Mouse (Mus musculus) neural tube, embryonic 11.5 days (tissue): Measurements from ENCODE around the gene Olfr648. TPM values are rescaled to one million over a fixed set of nuclear protein-coding genes. Genes with fewer than 3 reads are reported as not detected.

Experiments
- ATAC-seq: fragments of 200-750 bp; cut with Nextera tagmentation; 2 replicates; pipeline ENCODE4 v1.8.0; 2017; ENCODE audit warnings: moderate number of reproducible peaks, mild to moderate bottlenecking, moderate TSS enrichment, moderate library complexity; ENCODE audit not compliant: insufficient read depth, low FRiP score, low TSS enrichment
- DNase-seq: peaks from one replicate; pipeline ENCODE4 v3.0.0-alpha.2; 2015; ENCODE audit warnings: low spot score
- H3K27ac ChIP-seq: fragments of 300-500 bp; sonication (generic); 2 replicates; pipeline ENCODE4 v1.5.1; 2014; ENCODE audit warnings: low read depth, mild to moderate bottlenecking, low read length
- H3K27me3 ChIP-seq: fragments of 300-500 bp; sonication (generic); 2 replicates; pipeline ENCODE4 v1.6.1; 2014; ENCODE audit warnings: mild to moderate bottlenecking, low read length, mixed read lengths; ENCODE audit not compliant: control insufficient read depth, insufficient read depth
- H3K36me3 ChIP-seq: fragments of 300-500 bp; sonication (generic); 2 replicates; pipeline ENCODE4 v1.6.1; 2014; ENCODE audit warnings: mild to moderate bottlenecking, low read length, moderate library complexity, mixed read lengths; ENCODE audit not compliant: control insufficient read depth, insufficient read depth
- H3K4me1 ChIP-seq: fragments of 300-500 bp; sonication (generic); 2 replicates; pipeline ENCODE4 v1.6.1; 2014; ENCODE audit warnings: low read length, mixed read lengths; ENCODE audit not compliant: control insufficient read depth, insufficient read depth
- H3K4me2 ChIP-seq: fragments of 300-500 bp; sonication (generic); 2 replicates; pipeline ENCODE4 v1.6.1; 2014; ENCODE audit warnings: low read depth, mild to moderate bottlenecking, moderate library complexity
- H3K4me3 ChIP-seq: fragments of 300-500 bp; sonication (generic); 2 replicates; pipeline ENCODE4 v1.5.1; 2014; ENCODE audit warnings: low read depth, low read length
- H3K9ac ChIP-seq: fragments of 300-500 bp; sonication (generic); 2 replicates; pipeline ENCODE4 v1.6.1; 2014; ENCODE audit warnings: mild to moderate bottlenecking, low read length
- H3K9me3 ChIP-seq: fragments of 300-500 bp; sonication (generic); 2 replicates; pipeline ENCODE4 v1.6.1; 2016; ENCODE audit warnings: low read length; ENCODE audit not compliant: control insufficient read depth
- WGBS: fragments of 180-500 bp; shearing (Covaris S2); extraction: QIAGEN DNeasy Blood & Tissue Kit; methylation state at CpG from one replicate; pipeline ENCODE4 v1.1.7; 2014; 5-methylcytosine and 5-hydroxymethylcytosine counted together
- polyA plus RNA-seq: library from polyadenylated mRNA; unstranded; fragments of >200 nt; fragmentation: Nextera tagmentation; extraction: Ambion mirVana; gene quantifications from 2 replicates; pipeline ENCODE4 v1.2.1, GENCODE M21; 2014

Olfr648 gene
- polyA plus RNA-seq, 1 experiment from 2014 or later = 0.17 TPM

DNA sequence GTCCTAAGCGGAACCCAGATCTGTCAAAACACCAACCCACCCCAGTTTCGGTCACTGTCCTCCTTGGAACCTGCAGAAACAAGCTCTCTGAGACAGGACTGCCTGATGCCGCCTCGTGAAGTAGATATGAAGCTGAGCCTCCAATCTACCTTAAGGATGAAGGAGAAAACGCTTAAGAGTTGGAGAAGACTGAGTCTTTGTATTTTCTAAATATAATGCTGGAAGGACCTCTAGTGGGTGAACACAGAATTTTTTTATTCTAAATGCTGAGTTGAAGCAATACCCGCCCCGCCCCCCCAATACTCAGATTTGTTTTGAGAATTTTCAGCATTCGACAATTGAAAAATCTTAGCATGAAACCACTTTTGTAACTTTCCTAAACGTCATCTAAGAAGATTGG, 8.1 kb upstream of the Olfr648 start:
- no peak overlapping the region for H3K4me3 ChIP-seq
- no peaks in the 10 kb centered on the region for H3K9me3 ChIP-seq
- no peak overlapping the region for H3K27ac ChIP-seq
- ATAC-seq (no peak), DNase-seq (no peak)
- H3K27me3 ChIP-seq = no peaks in the 10 kb centered on the region
- WGBS = 59% methylated on average over 9 of the region's 9 CpGs
- H3K4me1 ChIP-seq = no peaks in the 10 kb centered on the region
- H3K36me3 ChIP-seq = no peaks in the 10 kb centered on the region
- H3K4me2 ChIP-seq = no peak overlapping the region
- H3K9ac ChIP-seq = no peak overlapping the region

DNA sequence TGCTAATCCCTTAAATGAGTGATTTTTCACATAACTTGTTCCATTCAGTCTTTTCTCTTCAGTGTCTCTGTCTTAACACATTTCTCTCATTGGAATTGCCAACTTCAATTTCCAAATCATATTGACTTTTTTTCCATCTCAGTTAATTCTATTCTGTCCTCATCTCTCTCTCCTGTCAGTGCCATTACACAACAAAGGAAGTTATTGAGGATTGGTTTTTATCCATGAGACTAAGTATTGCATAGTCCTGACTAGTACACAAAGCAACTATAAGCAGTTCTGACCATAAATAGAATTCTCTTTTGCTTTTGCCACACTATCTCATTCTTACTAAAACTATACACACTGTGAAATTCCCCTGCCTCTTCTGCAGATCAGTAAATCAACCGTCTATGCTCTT, 4.1 kb downstream of the Olfr648 start:
- H3K4me3 ChIP-seq = no peak overlapping the region
- H3K27ac ChIP-seq = no peak overlapping the region
- no peak overlapping the region for H3K9ac ChIP-seq
- no peaks in the 10 kb centered on the region for H3K27me3 ChIP-seq
- no peak for DNase-seq
- no peaks in the 10 kb centered on the region for H3K9me3 ChIP-seq
- H3K36me3 ChIP-seq = no peaks in the 10 kb centered on the region
- ATAC-seq = no peak
- WGBS = 90% methylated on average over 1 of the region's 1 CpGs
- H3K4me2 ChIP-seq = no peak overlapping the region
- H3K4me1 ChIP-seq = no peaks in the 10 kb centered on the region

DNA sequence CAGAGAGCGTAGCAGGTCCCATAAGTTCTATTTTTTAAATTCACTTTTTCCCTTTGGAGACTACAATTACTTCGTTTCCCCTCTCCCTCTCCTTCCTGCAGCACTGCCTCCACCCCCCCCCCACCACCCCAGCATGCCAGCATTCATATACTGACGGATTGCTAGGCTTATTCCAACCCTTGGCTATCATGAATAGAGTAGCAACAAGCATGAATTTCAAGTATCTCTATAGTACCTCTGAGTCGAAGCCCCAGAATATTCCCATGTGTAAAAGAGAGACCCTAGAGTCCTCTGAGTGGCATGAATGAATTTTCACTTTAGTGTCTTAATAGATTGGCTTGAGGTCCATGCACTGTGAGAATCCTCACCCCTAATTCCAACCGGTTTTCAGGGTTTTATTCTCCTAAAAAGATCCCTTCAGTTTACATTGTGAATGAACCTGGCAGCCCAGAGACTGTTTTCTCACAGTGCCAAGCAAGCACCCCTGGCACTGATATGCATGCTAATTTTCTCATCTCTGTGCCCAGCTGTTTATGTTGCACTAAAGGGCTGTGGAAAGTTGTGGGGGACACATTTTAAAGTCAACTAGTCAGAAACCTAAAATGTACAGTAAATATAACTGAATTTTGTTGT, 4.7 kb downstream of the Olfr648 start:
- no peaks in the 10 kb centered on the region for H3K9me3 ChIP-seq
- WGBS = 82% methylated on average over 5 of the region's 5 CpGs

DNA sequence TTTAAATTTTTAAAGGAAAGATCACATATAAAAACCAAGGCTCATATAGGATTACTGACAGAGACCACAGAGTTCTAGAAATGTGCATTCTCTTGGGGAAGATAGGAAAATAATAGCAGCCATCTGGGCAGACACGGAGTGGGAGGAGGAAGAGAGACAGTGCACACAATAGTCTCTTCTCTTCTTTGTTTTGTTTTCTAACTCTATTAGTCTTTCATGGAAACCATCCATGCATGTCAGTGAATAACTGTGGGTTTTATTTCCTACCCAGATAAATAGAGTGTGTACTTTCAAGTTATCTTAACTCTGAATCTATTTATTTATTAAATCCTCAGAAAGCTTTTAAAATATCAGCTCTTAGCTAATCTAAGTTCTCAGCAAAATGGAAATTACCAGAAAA, 8.1 kb downstream of the Olfr648 start:
- H3K9ac ChIP-seq = no peak overlapping the region
- H3K27ac ChIP-seq = no peak overlapping the region
- H3K36me3 ChIP-seq = no peaks in the 10 kb centered on the region
- ATAC-seq (no peak), DNase-seq (no peak)
- H3K4me2 ChIP-seq = no peak overlapping the region
- no peak overlapping the region for H3K4me3 ChIP-seq
- no peaks in the 10 kb centered on the region for H3K4me1 ChIP-seq
- H3K27me3 ChIP-seq = no peaks in the 10 kb centered on the region
- H3K9me3 ChIP-seq = no peaks in the 10 kb centered on the region
- WGBS = 54% methylated on average over 1 of the region's 1 CpGs

More for the DNA sequence above, 4.7 kb downstream of the Olfr648 start:
- no peak overlapping the region for H3K4me2 ChIP-seq
- no peak for ATAC-seq
- H3K9ac ChIP-seq = no peak overlapping the region
- no peak overlapping the region for H3K4me3 ChIP-seq
- no peaks in the 10 kb centered on the region for H3K4me1 ChIP-seq
- no peak overlapping the region for H3K27ac ChIP-seq
- H3K36me3 ChIP-seq = no peaks in the 10 kb centered on the region
- DNase-seq = no peak
- no peaks in the 10 kb centered on the region for H3K27me3 ChIP-seq

DNA sequence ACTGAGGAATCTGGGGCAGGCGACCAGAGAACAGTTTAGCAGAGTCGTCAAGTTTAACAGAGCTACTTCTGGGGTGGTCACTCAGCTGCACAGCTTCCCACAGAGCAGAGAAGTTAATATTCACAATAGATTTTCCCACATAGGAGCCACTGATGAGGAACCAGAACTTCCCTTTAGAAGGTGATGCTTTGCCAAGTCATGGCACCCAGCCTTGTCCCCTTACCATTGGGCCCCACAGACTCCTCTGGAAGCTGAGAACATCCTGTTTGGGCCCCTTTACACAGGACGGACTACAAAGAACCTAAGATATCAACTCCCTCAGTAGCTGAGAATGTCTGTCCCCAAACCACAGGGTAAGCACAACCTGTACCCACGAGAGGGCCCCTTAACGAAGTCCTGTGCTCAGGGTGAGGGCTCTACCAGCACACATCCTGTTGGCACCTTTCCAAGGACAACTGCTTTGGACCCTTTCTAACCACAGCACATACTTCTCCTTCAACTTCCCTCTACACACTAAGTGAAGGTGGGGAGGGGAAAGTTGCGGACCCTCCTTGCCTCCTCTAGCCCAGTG, 13.5 kb downstream of the Olfr648 start:
- no peak overlapping the region for H3K4me3 ChIP-seq
- ATAC-seq = no peak

DNA sequence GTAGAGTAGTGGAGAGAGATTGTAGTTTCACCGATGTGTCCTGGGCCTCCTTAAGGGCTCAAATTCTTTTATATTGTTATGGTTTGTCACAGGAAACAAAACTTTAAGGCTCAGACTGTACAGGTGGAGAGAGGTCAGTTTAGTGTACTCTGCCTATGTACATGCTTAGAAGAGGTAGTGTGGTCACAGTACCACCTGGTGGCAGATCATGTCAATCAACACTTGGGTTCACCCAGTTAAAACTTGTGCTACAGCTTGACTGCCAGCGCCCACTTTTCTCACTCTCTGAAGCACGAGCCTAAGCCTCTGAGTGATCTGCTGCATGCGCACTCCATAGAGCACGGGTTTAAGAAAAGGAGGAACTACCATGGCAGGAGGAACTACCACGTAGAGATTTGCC, 16.1 kb downstream of the Olfr648 start:
- no peak overlapping the region for H3K4me2 ChIP-seq
- H3K9ac ChIP-seq = no peak overlapping the region
- H3K4me3 ChIP-seq = no peak overlapping the region
- no peaks in the 10 kb centered on the region for H3K9me3 ChIP-seq
- H3K27me3 ChIP-seq = no peaks in the 10 kb centered on the region
- ATAC-seq (no peak), DNase-seq (no peak)
- WGBS = 86% methylated on average over 6 of the region's 6 CpGs
- no peak overlapping the region for H3K27ac ChIP-seq
- H3K36me3 ChIP-seq = no peaks in the 10 kb centered on the region
- H3K4me1 ChIP-seq = no peaks in the 10 kb centered on the region

More for the DNA sequence above, 13.5 kb downstream of the Olfr648 start:
- Histone ChIP-seq H3K9ac (no peak overlapping the region), H3K4me2 (no peak overlapping the region), H3K9me3 (no peaks in the 10 kb centered on the region), H3K27me3 (no peaks in the 10 kb centered on the region), H3K4me1 (no peaks in the 10 kb centered on the region), H3K36me3 (no peaks in the 10 kb centered on the region), H3K27ac (no peak overlapping the region)
- DNase-seq = no peak
- 82% methylated on average over 6 of the region's 6 CpGs for WGBS

DNA sequence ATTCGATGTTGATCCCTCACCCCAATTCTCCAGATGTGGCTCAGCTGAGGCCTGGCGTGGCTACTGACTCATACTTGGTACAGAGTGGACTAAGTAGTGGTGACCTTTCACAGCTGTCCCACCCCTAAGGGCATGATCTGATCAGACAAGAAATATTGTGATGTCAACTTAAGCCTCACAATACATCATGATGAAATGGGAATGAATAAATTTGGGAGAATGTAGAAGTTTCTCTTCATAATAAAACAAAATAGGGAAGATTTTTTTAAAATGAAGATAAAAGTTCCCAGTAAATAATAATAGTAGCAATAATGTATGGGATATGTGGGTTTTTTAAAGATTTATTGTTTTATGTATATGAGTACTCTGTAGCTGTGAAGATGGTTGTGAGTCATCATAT, 32.7 kb downstream of the Olfr648 start, which contains the start of gene Ubqlnl:
TSS of gene Ubqlnl (minus strand) at position 101 of the 400 bp plus-strand sequence.
- H3K9me3 ChIP-seq = no peaks in the 10 kb centered on the region
- H3K4me2 ChIP-seq = no peak within 1 kb of the TSS
- H3K9ac ChIP-seq = no peak within 1 kb of the TSS
- no peaks in the 10 kb centered on the region for H3K36me3 ChIP-seq
- no peak for DNase-seq
- no peak for ATAC-seq
- H3K4me1 ChIP-seq = no peaks in the 10 kb centered on the region
- WGBS = 86% methylated on average over 2 of the region's 2 CpGs
- no peak within 1 kb of the TSS for H3K4me3 ChIP-seq
- no peak within 1 kb of the TSS for H3K27ac ChIP-seq
- no peaks in the 10 kb centered on the region for H3K27me3 ChIP-seq

DNA sequence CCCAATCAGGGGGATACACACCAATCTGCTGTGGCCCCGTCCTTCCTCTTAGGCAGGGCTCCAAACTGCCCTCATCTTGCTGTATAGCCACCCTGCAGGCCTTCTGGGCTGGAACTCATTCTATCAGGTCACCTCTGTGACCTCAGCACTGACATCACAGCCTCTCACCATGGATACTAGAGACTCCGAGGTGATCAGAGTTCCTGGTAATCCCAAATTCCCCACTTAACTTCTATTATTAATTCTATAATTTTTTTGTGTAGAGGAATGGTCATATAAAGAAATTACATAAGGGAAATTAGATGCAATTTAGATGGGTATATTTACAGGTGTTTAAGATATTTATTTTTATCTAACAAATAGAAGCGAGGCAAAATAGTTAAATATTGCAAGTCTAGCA, 40.0 kb downstream of the Olfr648 start, which contains the start of gene Ubqln3:
TSS of gene Ubqln3 (minus strand) at position 101 of the 400 bp plus-strand sequence.
- Histone ChIP-seq H3K4me3 (no peak within 1 kb of the TSS), H3K36me3 (no peaks in the 10 kb centered on the region), H3K9ac (no peak within 1 kb of the TSS)

DNA sequence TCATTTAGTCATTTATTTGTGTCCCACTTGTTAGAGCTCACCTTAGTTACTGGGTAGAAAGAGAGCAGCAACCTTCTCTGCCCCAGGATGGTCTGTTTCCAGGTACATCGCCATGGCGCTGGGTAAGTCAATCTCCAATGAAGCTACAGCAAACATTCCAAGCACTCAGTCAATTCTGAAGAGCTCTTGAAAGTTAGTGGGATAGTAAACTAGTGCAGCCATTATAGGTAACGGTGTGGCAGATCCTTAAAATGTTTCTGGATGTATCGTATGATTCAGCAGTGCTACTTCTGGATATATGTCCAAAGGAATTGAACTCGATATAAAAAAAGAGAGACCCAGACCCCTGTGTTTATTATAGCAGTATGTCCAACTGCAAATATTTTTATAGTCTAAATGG, 45.9 kb downstream of the Olfr648 start, which contains the start of gene Olfr643:
TSS of gene Olfr643 (minus strand) at position 101 of the 400 bp plus-strand sequence.
- DNase-seq = no peak
- no peak for ATAC-seq
- Histone ChIP-seq H3K27ac (no peak within 1 kb of the TSS), H3K4me3 (no peak within 1 kb of the TSS), H3K27me3 (no peaks in the 10 kb centered on the region), H3K4me1 (no peaks in the 10 kb centered on the region), H3K9ac (no peak within 1 kb of the TSS), H3K9me3 (no peaks in the 10 kb centered on the region), H3K36me3 (no peaks in the 10 kb centered on the region), H3K4me2 (no peak within 1 kb of the TSS)
- WGBS = 90% methylated on average over 5 of the region's 5 CpGs

More for the DNA sequence above, 40.0 kb downstream of the Olfr648 start, which contains the start of gene Ubqln3:
- Histone ChIP-seq H3K27me3 (no peaks in the 10 kb centered on the region), H3K4me1 (no peaks in the 10 kb centered on the region), H3K9me3 (no peaks in the 10 kb centered on the region), H3K4me2 (no peak within 1 kb of the TSS), H3K27ac (no peak within 1 kb of the TSS)
- ATAC-seq = no peak
- no peak for DNase-seq
- 80% methylated on average over 3 of the region's 3 CpGs for WGBS
